Mouse (Mus musculus) cerebellum, postnatal 4 days (tissue): ENCODE measurements around the gene 4933405L10Rik.

Experiments
- DNase-seq, 2 experiments: peaks; one replicate each; pipeline ENCODE4 v3.0.0; 2022; ENCODE audit warnings: low spot score in 2 of 2, mixed read lengths in 1 of 2

The 4933405L10Rik gene

DNA sequence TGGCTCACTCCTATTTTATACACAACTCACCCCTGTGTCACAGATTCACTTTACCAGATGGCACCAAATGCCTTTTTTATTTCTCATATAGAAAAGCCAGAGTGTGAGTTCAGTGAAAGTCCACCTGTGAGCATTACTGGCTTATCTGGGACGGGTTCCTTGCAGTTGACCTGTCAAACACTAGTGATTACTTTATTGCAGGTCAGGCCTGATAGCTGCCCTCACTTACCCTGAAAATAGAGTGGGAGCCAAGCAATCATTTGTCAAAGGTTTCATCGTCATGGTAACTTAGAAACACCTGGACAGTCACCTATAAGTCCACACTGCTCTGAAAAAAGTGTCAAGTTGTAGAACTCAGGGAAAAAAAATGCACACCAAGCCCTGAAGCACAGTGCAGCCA lies 47.2 kb downstream of the 4933405L10Rik start:
- no peak for DNase-seq

DNA sequence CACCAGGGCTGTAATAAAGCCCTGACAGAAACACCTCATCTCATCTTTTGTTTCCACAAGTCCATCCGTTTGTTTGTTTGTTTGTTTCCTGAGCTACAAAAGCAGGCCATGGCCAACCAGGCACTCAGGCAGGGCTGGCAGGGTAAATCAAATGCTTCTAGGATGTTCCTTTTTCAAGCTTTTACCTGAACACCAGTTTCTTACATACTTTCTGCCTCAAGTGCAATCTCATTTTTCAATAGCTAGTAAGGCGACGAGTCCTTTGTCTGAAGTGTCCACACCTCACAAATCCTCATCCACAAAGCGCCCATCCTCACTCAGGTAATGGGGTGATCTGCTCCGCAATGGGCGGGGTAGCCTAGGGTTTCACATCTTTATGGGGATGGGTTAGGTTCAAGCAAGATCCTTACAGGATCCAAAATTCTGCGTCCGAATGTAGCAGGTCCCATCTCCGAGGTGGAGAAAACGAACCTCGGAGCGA lies 50.4 kb downstream of the 4933405L10Rik start:
- no peak for DNase-seq

DNA sequence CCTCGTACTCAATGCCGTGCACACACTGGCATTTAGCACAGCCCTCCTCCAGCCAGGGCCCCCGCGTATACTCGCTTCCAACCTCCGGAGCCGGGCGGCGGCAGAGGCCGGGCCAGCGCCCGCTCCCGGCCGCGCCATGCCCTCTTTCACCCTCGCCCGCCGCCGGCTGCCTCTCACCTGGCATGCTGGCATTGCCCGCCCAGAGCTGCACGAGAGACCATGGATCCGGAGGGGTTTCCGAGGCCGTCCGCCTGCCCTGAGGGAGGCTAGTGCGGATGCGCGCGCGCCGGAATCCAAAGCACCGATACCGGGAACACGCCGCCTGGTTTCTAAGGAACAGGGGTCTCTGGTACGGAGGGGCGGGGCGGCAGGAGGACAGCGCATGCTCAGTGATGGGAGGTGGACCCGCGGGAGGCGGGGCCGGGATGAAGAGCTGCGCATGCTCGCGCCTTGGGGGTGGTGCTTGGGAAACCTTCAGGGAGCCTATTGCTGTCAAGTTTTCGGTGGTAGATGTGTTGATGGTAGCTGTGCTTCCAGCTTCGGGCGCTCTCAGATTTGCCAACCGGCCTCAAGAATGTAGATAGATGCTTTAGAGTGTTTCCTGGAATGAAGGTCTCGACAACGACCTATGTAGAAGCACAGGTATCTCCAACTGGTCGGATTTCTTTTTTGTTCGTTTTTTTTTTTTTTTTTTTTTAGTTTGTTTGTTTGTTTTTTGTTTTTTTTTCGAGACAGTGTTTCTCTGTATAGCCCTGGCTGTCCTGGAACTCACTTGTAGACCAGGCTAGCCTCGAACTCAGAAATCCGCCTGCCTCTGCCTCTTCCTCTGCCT lies 51.0 kb downstream of the 4933405L10Rik start, which contains the start of gene Gfod2:
TSS of gene Gfod2 (minus strand) at position 388 of the 832 bp plus-strand sequence.
- peak; percentile 96 to 97 for DNase-seq
